Comparison of ENCODE assay signal across 21 mouse cellular contexts in genomic region chr10:34511192-34511591, GRCm38 (mm10). TPM values are rescaled to one million over a fixed set of nuclear protein-coding genes. Genes with fewer than 3 reads are reported as not detected.
A peak's percentile ranks its signal among the peaks of the same experiment; 100 is the strongest.
DNase-seq lines count a peak whose midpoint lies in the region; ATAC-seq and TF ChIP-seq lines count a peak whose summit lies in the region.
"Had no signal": no experiment of that assay in that cellular context is flagged by ENCODE, and none has a peak within 500 bp of the region (broad histone marks: within the 10 kb centered on the region; RNA-seq: fewer than 3 reads in every experiment).

No protein-coding gene starts in this region.

- H3K27me3 ChIP-seq in cerebellum, adult 2 months (ENCODE audit: control insufficient read depth, insufficient read depth, low read length) = no peaks in the 10 kb centered on the region
- no peaks in the 10 kb centered on the region for H3K27me3 ChIP-seq in myocyte (ENCODE audit: control insufficient read depth, insufficient read depth, insufficient read length)
- no peaks in the 10 kb centered on the region for H3K27me3 ChIP-seq in liver, embryonic 12.5 days (replicated peaks)
- H3K27me3 ChIP-seq: liver, embryonic 13.5 days; lung, embryonic 15.5 days had no signal

- H3K4me3 ChIP-seq in cerebellum, adult 2 months (replicated peaks; ENCODE audit: insufficient read depth, low read depth, low read length) = no peak overlapping the region
- no peak overlapping the region for H3K4me3 ChIP-seq in myocyte
- H3K4me3 ChIP-seq in liver, embryonic 12.5 days = no peak overlapping the region
- H3K4me3 ChIP-seq: forebrain, embryonic 10.5 days; gastrocnemius, adult 2 months; heart, embryonic 10.5 days; limb, embryonic 10.5 days; liver, embryonic 13.5 days; lung, embryonic 15.5 days had no signal

- H3K27ac ChIP-seq in cerebellum, adult 2 months (ENCODE audit: insufficient read depth, low read length) = no peak overlapping the region
- no peak overlapping the region for H3K27ac ChIP-seq in liver, embryonic 12.5 days
- H3K27ac ChIP-seq: forebrain, embryonic 10.5 days; gastrocnemius, adult 2 months; heart, embryonic 10.5 days; hindbrain, embryonic 14.5 days; kidney, postnatal 0 days; limb, embryonic 10.5 days; liver, embryonic 13.5 days; lung, embryonic 15.5 days; macrophage had no signal

- no peak for ATAC-seq in liver, embryonic 12.5 days

- peak overlapping the region; percentile 9 for H3K4me2 ChIP-seq in myocyte (ENCODE audit: low read depth)
- H3K4me2 ChIP-seq in liver, embryonic 12.5 days = no peak overlapping the region
- H3K4me2 ChIP-seq: hindbrain, embryonic 14.5 days; liver, embryonic 13.5 days; lung, embryonic 15.5 days; midbrain, embryonic 11.5 days had no signal

- no peaks in the 10 kb centered on the region for H3K9me3 ChIP-seq in liver, embryonic 12.5 days (replicated peaks)
- H3K9me3 ChIP-seq: forebrain, embryonic 10.5 days; heart, embryonic 10.5 days; limb, embryonic 10.5 days; liver, embryonic 13.5 days; lung, embryonic 15.5 days had no signal

- H3K4me1 ChIP-seq in cerebellum, adult 2 months (ENCODE audit: control insufficient read depth, insufficient read depth, low read length) = peaks cover 4% of the 10 kb centered on the region; the same call in 1 of the 2 replicates
- H3K4me1 ChIP-seq in liver, embryonic 12.5 days = no peaks in the 10 kb centered on the region
- H3K4me1 ChIP-seq: forebrain, embryonic 10.5 days; liver, embryonic 13.5 days; lung, embryonic 15.5 days had no signal

- no peak overlapping the region for H3ac ChIP-seq in myocyte (ENCODE audit: control insufficient read depth, insufficient read length)

- no peak overlapping the region for H3K9ac ChIP-seq in liver, embryonic 12.5 days
- H3K9ac ChIP-seq: hindbrain, embryonic 14.5 days; liver, embryonic 13.5 days; lung, embryonic 15.5 days had no signal

- no peak for TF ChIP-seq CTCF in cerebellum, adult 2 months (IDR thresholded peaks at IDR 0.05; ENCODE audit: borderline replicate concordance, insufficient read depth, low read depth, low read length)

- peaks cover 6% of the 10 kb centered on the region for H3K79me2 ChIP-seq in myocyte (ENCODE audit: control insufficient read depth, insufficient read depth)

- no peaks in the 10 kb centered on the region for H3K36me3 ChIP-seq in myocyte (ENCODE audit: control insufficient read depth, insufficient read depth)
- no peaks in the 10 kb centered on the region for H3K36me3 ChIP-seq in liver, embryonic 12.5 days
- H3K36me3 ChIP-seq: forebrain, embryonic 10.5 days; heart, embryonic 10.5 days; limb, embryonic 10.5 days; liver, embryonic 13.5 days; lung, embryonic 15.5 days had no signal

- DNase-seq in cerebellum, postnatal 14 days = peak; percentile 7 to 24
- DNase-seq in cerebellum, adult 2 months = no peak
- peak; percentile 15 for DNase-seq in urinary bladder, postnatal 25 days (ENCODE audit: low spot score)
- DNase-seq in urinary bladder, adult 2 months (ENCODE audit: low spot score) = no peak
- DNase-seq in adrenal gland, postnatal 36 days = peak; percentile 11 to 36
- no peak for DNase-seq in cerebellum, postnatal 36 days
- DNase-seq: cerebellum, adult 9-11 months; gastrocnemius, adult 2 months; heart, postnatal 10 days; liver, embryonic 13.5 days; retina, postnatal 1 day had no signal

- TF ChIP-seq POLR2A in cerebellum, adult 2 months (IDR thresholded peaks at IDR 0.05; ENCODE audit: borderline replicate concordance, insufficient read depth, low read length) = no peak
- no peak for TF ChIP-seq POLR2A in myocyte (IDR thresholded peaks at IDR 0.05; ENCODE audit: insufficient read length, low read depth)

- WGBS in cerebellum, adult 2 months = 69% methylated on average over 3 of the region's 3 CpGs
- 58% methylated on average over 3 of the region's 3 CpGs for WGBS in liver, embryonic 12.5 days (ENCODE audit: insufficient replicate concordance)

TF ChIP-seq in myocyte, 11 proteins besides CTCF, POLR2A, EP300 and RAD21:
- TF ChIP-seq TCF3 (IDR thresholded peaks at IDR 0.05; ENCODE audit: insufficient read length, low read depth) (no peak), SRF (IDR thresholded peaks at IDR 0.05; ENCODE audit: control insufficient read depth, insufficient read length, low read depth) (no peak), E2F4 (IDR thresholded peaks at IDR 0.05; ENCODE audit: insufficient read depth) (no peak), MYOD1 (IDR thresholded peaks at IDR 0.05; ENCODE audit: control insufficient read depth in 1 of 3, insufficient read length in 2 of 3, low read depth in 2 of 3) (no peak), TCF12 (IDR thresholded peaks at IDR 0.05; ENCODE audit: insufficient read depth, poor library complexity, severe bottlenecking) (no peak), USF1 (IDR thresholded peaks at IDR 0.05; ENCODE audit: low read depth) (no peak), MAX (IDR thresholded peaks at IDR 0.05; ENCODE audit: low read depth) (no peak), MYOG (IDR thresholded peaks at IDR 0.05; ENCODE audit: control insufficient read depth in 1 of 3, insufficient read depth in 1 of 3, insufficient read length in 2 of 3, low read depth in 2 of 3) (no peak), POLR2AphosphoS2 (IDR thresholded peaks at IDR 0.05; ENCODE audit: insufficient read length, low read depth) (no peak), CEBPB (IDR thresholded peaks at IDR 0.05; ENCODE audit: insufficient read depth, poor library complexity, severe bottlenecking) (no peak), REST (IDR thresholded peaks at IDR 0.05; ENCODE audit: insufficient read depth, insufficient read length) (no peak)

RNA-seq across cellular contexts. Expression of gene Frk, which starts 28.0 kb away (rescaled TPM):
- 0.25 and 0.29 TPM in 2 replicates for polyA plus RNA-seq in cerebellum, adult 2 months (2012; rRNA removed)
- 7.7 and 8.0 TPM in 2 replicates for polyA plus RNA-seq in urinary bladder, adult 2 months (2012; rRNA removed)
- total RNA-seq in adrenal gland, postnatal 36 days (2021) = 10 to 100 TPM; 13.1 to 16.6 TPM
- 0.90 TPM for polyA plus RNA-seq in myocyte (2012; fragmentation: generic; extraction: Trizol)
- polyA plus RNA-seq in liver, embryonic 12.5 days (2016; fragmentation: Nextera tagmentation; extraction: Ambion mirVana) = 1.6 TPM in 2 replicates

Comparison
In these comparisons a context has a peak if more than half of its experiments do, and no peak if none do; other contexts are left out.
1. DNase-seq: peak in cerebellum, postnatal 14 days (2 of 2), urinary bladder, postnatal 25 days (single experiment) and adrenal gland, postnatal 36 days (2 of 2); none in cerebellum, adult 2 months (0 of 2), urinary bladder, adult 2 months (single experiment) and cerebellum, postnatal 36 days (0 of 2).